9 mouse cellular contexts compared by ENCODE assay signal in genomic region chr14:46723828-46724227, GRCm38 (mm10). TPM values are rescaled to one million over a fixed set of nuclear protein-coding genes. Genes with fewer than 3 reads are reported as not detected.
DNase-seq lines count a peak whose midpoint lies in the region; ATAC-seq and TF ChIP-seq lines count a peak whose summit lies in the region.
"Had no signal": no experiment of that assay in that cellular context is flagged by ENCODE, and none has a peak within 500 bp of the region (broad histone marks: within the 10 kb centered on the region; RNA-seq: fewer than 3 reads in every experiment).

No protein-coding gene starts in this region.

- no peaks in the 10 kb centered on the region for H3K9me3 ChIP-seq in hindbrain, embryonic 11.5 days (ENCODE audit: control insufficient read depth, low read length)
- no peaks in the 10 kb centered on the region for H3K9me3 ChIP-seq in hindbrain, embryonic 10.5 days
- H3K9me3 ChIP-seq in E14TG2a.4 (ENCODE audit: low read length) = no peaks in the 10 kb centered on the region
- H3K9me3 ChIP-seq in intestine, embryonic 16.5 days (ENCODE audit: control insufficient read depth, low read length) = no peaks in the 10 kb centered on the region
- H3K9me3 ChIP-seq: liver, embryonic 13.5 days had no signal

- DNase-seq in hindbrain, embryonic 11.5 days (ENCODE audit: low spot score) = peak; percentile 72
- DNase-seq in hindbrain, embryonic 10.5 days (ENCODE audit: low spot score) = no peak
- DNase-seq in retina, embryonic 14.5 days (ENCODE audit: low spot score) = peak; percentile 90
- DNase-seq in adrenal gland, postnatal 10 days = no peak
- no peak for DNase-seq in layer of hippocampus, adult 9-11 months
- DNase-seq: liver, embryonic 13.5 days had no signal

- no peak overlapping the region for H3K4me2 ChIP-seq in hindbrain, embryonic 11.5 days (replicated peaks; ENCODE audit: low read depth, low read length)
- no peak overlapping the region for H3K4me2 ChIP-seq in intestine, embryonic 16.5 days (ENCODE audit: low read depth, low read length)
- H3K4me2 ChIP-seq: liver, embryonic 13.5 days had no signal

- WGBS in hindbrain, embryonic 11.5 days = 42% methylated on average over 3 of the region's 3 CpGs
- 36% methylated on average over 3 of the region's 3 CpGs for WGBS in hindbrain, embryonic 10.5 days
- 30% methylated on average over 3 of the region's 3 CpGs for WGBS in intestine, embryonic 16.5 days

- H3K27ac ChIP-seq in hindbrain, embryonic 11.5 days (ENCODE audit: low read depth, low read length) = no peak overlapping the region
- no peak overlapping the region for H3K27ac ChIP-seq in hindbrain, embryonic 10.5 days
- H3K27ac ChIP-seq in cortical plate, adult 2 months (ENCODE audit: insufficient read depth, low read length) = no peak overlapping the region
- no peak overlapping the region for H3K27ac ChIP-seq in intestine, embryonic 16.5 days (ENCODE audit: low read length)
- H3K27ac ChIP-seq: liver, embryonic 13.5 days had no signal

- ATAC-seq in hindbrain, embryonic 11.5 days (ENCODE audit: low FRiP score) = 0 out of 2 replicates have a peak, but pooled peaks have one; percentile 27
- ATAC-seq in intestine, embryonic 16.5 days = peak; percentile 53

- no peaks in the 10 kb centered on the region for H3K4me1 ChIP-seq in hindbrain, embryonic 11.5 days (replicated peaks; ENCODE audit: control insufficient read depth, insufficient read depth, low read length)
- peaks cover 9% of the 10 kb centered on the region; the same call in 1 of the 2 replicates for H3K4me1 ChIP-seq in hindbrain, embryonic 10.5 days (replicated peaks)
- no peaks in the 10 kb centered on the region for H3K4me1 ChIP-seq in E14TG2a.4 (replicated peaks; ENCODE audit: low read depth, low read length)
- H3K4me1 ChIP-seq in cortical plate, adult 2 months (ENCODE audit: control insufficient read depth, insufficient read depth, low read length) = no peaks in the 10 kb centered on the region
- H3K4me1 ChIP-seq in intestine, embryonic 16.5 days (ENCODE audit: control insufficient read depth, insufficient read depth, low read length) = no peaks in the 10 kb centered on the region; the same call in 1 of the 2 replicates
- H3K4me1 ChIP-seq: liver, embryonic 13.5 days had no signal

- H3K4me3 ChIP-seq in hindbrain, embryonic 11.5 days (ENCODE audit: low read depth, low read length) = no peak overlapping the region
- H3K4me3 ChIP-seq in hindbrain, embryonic 10.5 days = no peak overlapping the region
- H3K4me3 ChIP-seq in E14TG2a.4 (replicated peaks; ENCODE audit: low read length) = no peak overlapping the region
- H3K4me3 ChIP-seq in cortical plate, adult 2 months (ENCODE audit: insufficient read depth, low read length) = no peak overlapping the region
- no peak overlapping the region for H3K4me3 ChIP-seq in intestine, embryonic 16.5 days (ENCODE audit: low read length)
- H3K4me3 ChIP-seq: liver, embryonic 13.5 days had no signal

- no peaks in the 10 kb centered on the region for H3K27me3 ChIP-seq in hindbrain, embryonic 11.5 days (ENCODE audit: control insufficient read depth, insufficient read depth, low read length)
- 0 out of 2 replicates have a peak, but pooled peaks cover 3% of the 10 kb centered on the region for H3K27me3 ChIP-seq in hindbrain, embryonic 10.5 days (ENCODE audit: insufficient read depth, poor library complexity, severe bottlenecking)
- peaks cover 10% of the 10 kb centered on the region; the same call in 1 of the 2 replicates for H3K27me3 ChIP-seq in E14TG2a.4 (ENCODE audit: insufficient read depth, low read length)
- no peaks in the 10 kb centered on the region for H3K27me3 ChIP-seq in intestine, embryonic 16.5 days (replicated peaks; ENCODE audit: control insufficient read depth, insufficient read depth, low read length)
- H3K27me3 ChIP-seq: liver, embryonic 13.5 days had no signal

- no peaks in the 10 kb centered on the region for H3K36me3 ChIP-seq in hindbrain, embryonic 11.5 days (ENCODE audit: control insufficient read depth, insufficient read depth, low read length)
- no peaks in the 10 kb centered on the region for H3K36me3 ChIP-seq in hindbrain, embryonic 10.5 days
- H3K36me3 ChIP-seq in E14TG2a.4 (ENCODE audit: insufficient read depth, low read length) = no peaks in the 10 kb centered on the region
- H3K36me3 ChIP-seq in intestine, embryonic 16.5 days (ENCODE audit: control insufficient read depth, insufficient read depth, low read length) = no peaks in the 10 kb centered on the region
- H3K36me3 ChIP-seq: liver, embryonic 13.5 days had no signal

- peak; percentile 63 for TF ChIP-seq CTCF in E14TG2a.4 (conservative IDR thresholded peaks at IDR 0.05; ENCODE audit: low read length)
- peak; percentile 37; the same call in 1 of the 2 replicates for TF ChIP-seq CTCF in cortical plate, adult 2 months (IDR thresholded peaks at IDR 0.05; ENCODE audit: extremely low read depth, insufficient read depth, low read length)

- H3K9ac ChIP-seq in hindbrain, embryonic 11.5 days (ENCODE audit: low read depth, low read length) = no peak overlapping the region
- no peak overlapping the region for H3K9ac ChIP-seq in intestine, embryonic 16.5 days (ENCODE audit: low read depth, low read length)
- H3K9ac ChIP-seq: liver, embryonic 13.5 days had no signal

- no peak for TF ChIP-seq POLR2A in cortical plate, adult 2 months (IDR thresholded peaks at IDR 0.05; ENCODE audit: extremely low read depth, insufficient read depth, low read length)

RNA-seq across cellular contexts. Expression of gene Cdkn3, which starts 36.5 kb away (rescaled TPM):
- 43.7 and 53.2 TPM in 2 replicates for polyA plus RNA-seq in hindbrain, embryonic 11.5 days (2014; fragmentation: Nextera tagmentation; extraction: Ambion mirVana)
- polyA plus RNA-seq in hindbrain, embryonic 10.5 days (2016; fragmentation: Nextera tagmentation; extraction: Ambion mirVana) = 46.6 and 47.0 TPM in 2 replicates
- 0.68 and 1.1 TPM in 2 replicates for polyA plus RNA-seq in cortical plate, adult 2 months (2012; rRNA removed)
- 53.8 and 61.1 TPM in 2 replicates for polyA plus RNA-seq in intestine, embryonic 16.5 days (2015; fragmentation: Nextera tagmentation; extraction: Ambion mirVana)
- 10 to 100 TPM in 1 of 2 experiments, 1 to 10 TPM in 1; 8.9 to 11.1 TPM for total RNA-seq in adrenal gland, postnatal 10 days (2021)

Comparison
In these comparisons a context has a peak if more than half of its experiments do, and no peak if none do; other contexts are left out.
1. DNase-seq: peak in hindbrain, embryonic 11.5 days (single experiment) and retina, embryonic 14.5 days (single experiment); none in hindbrain, embryonic 10.5 days (single experiment), adrenal gland, postnatal 10 days (single experiment) and layer of hippocampus, adult 9-11 months (single experiment).
2. RNA of gene Cdkn3, which starts 36.5 kb away (polyA plus RNA-seq): 53.8 to 61.1 TPM in intestine, embryonic 16.5 days, 43.7 to 53.2 TPM in hindbrain, embryonic 11.5 days and 46.6 to 47.0 TPM in hindbrain, embryonic 10.5 days; 0.68 to 1.1 TPM in cortical plate, adult 2 months; every median in the first group is over 10 times any median in the second.